Mouse (Mus musculus) c-Kit-positive CD71-positive TER-119-positive erythroid progenitor cells, embryonic 14.5 days (primary cell): ENCODE results near the gene Tmem86a.
A peak's percentile ranks its signal among the peaks of the same experiment; 100 is the strongest.
"Not testable (repeated sequence)": the region's sequence is repeated elsewhere in the genome, so short reads cannot be mapped to it uniquely, and the experiment has no call there.

Source experiments
- DNase-seq: peaks from one replicate; pipeline ENCODE4 v3.0.0-alpha.2; 2013; ENCODE audit warnings: low spot score

Gene Tmem86a

GRCm38 (mm10) chr7:47050366-47050765, at the start of gene Tmem86a:
Gene Tmem86a (plus strand): TSS chr7:47050601.
- DNase-seq, result peak; percentile 84

GRCm38 (mm10) chr7:47000644-47000983, 49.8 kb upstream of the Tmem86a start:
- DNase-seq, result no peak

- no peak for DNase-seq
Measured at GRCm38 (mm10) chr7:47001125-47001899, 49.1 kb upstream of the Tmem86a start.

- DNase-seq, result no peak
Measured at GRCm38 (mm10) chr7:47001900-47002275, 48.5 kb upstream of the Tmem86a start.

- DNase-seq, result no peak
Measured at GRCm38 (mm10) chr7:47003411-47004115, 46.8 kb upstream of the Tmem86a start.

- DNase-seq, result no peak
Measured at GRCm38 (mm10) chr7:47007109-47007780, 43.2 kb upstream of the Tmem86a start.

GRCm38 (mm10) chr7:47007818-47008167, 42.6 kb upstream of the Tmem86a start:
- DNase-seq, result no peak

GRCm38 (mm10) chr7:47008168-47008993, 42.0 kb upstream of the Tmem86a start, which contains the start of gene Spty2d1:
Gene Spty2d1 (minus strand): TSS chr7:47008411.
- DNase-seq, result peak; percentile 98

GRCm38 (mm10) chr7:47013131-47013767, 37.2 kb upstream of the Tmem86a start:
- no peak for DNase-seq

- DNase-seq, result no peak
Measured at GRCm38 (mm10) chr7:47014564-47015389, 35.6 kb upstream of the Tmem86a start.

GRCm38 (mm10) chr7:47015390-47016065, 34.9 kb upstream of the Tmem86a start:
- peak; percentile 93 for DNase-seq

GRCm38 (mm10) chr7:47016602-47017001, 33.8 kb upstream of the Tmem86a start:
- DNase-seq, result no peak

- no peak for DNase-seq
Measured at GRCm38 (mm10) chr7:47017146-47017545, 33.3 kb upstream of the Tmem86a start.

GRCm38 (mm10) chr7:47019641-47020040, 30.8 kb upstream of the Tmem86a start:
- no peak for DNase-seq

- DNase-seq, result no peak
Measured at GRCm38 (mm10) chr7:47020956-47021355, 29.4 kb upstream of the Tmem86a start.

- DNase-seq, result no peak
Measured at GRCm38 (mm10) chr7:47022482-47022881, 27.9 kb upstream of the Tmem86a start.

GRCm38 (mm10) chr7:47023530-47023929, 26.9 kb upstream of the Tmem86a start:
- DNase-seq, result peak; percentile 64

GRCm38 (mm10) chr7:47024454-47024853, 25.9 kb upstream of the Tmem86a start:
- no peak for DNase-seq

GRCm38 (mm10) chr7:47025429-47025828, 25.0 kb upstream of the Tmem86a start:
- DNase-seq, result no peak

- not testable (repeated sequence) for DNase-seq
Measured at GRCm38 (mm10) chr7:47026899-47027298, 23.5 kb upstream of the Tmem86a start.
